Mouse (Mus musculus) gastrocnemius, postnatal 25 days (tissue): Measurements from ENCODE around the gene Astl. TPM values are rescaled to one million over a fixed set of nuclear protein-coding genes. Genes with fewer than 3 reads are reported as not detected.

Experiments
- total RNA-seq, 2 experiments: library from RNA; stranded (reverse); gene quantifications; 1 replicate in 1 of 2; 2 replicates in 1 of 2; pipeline ENCODE4 v1.2.3; 2021

Astl gene
- total RNA-seq, 2 experiments from 2014 or later, result not detected

Other genes with a start within 250 kb of the Astl start
- gene Ncaph, start 204.7 kb upstream of the Astl start, total RNA-seq, result 1 to 10 TPM; 1.7 to 2.4 TPM
- 1 to 10 TPM; 4.1 to 5.2 TPM for gene Itpripl1, start 195.2 kb upstream of the Astl start, total RNA-seq
- under 1 TPM; 0.23 to 0.54 TPM for gene 1810024B03Rik, start 130.4 kb upstream of the Astl start, total RNA-seq
- gene Snrnp200, start 130.3 kb upstream of the Astl start, total RNA-seq, result 10 to 100 TPM; 32.8 to 34.1 TPM
- 10 to 100 TPM; 40.8 to 42.9 TPM for gene Ciao1, start 90.8 kb upstream of the Astl start, total RNA-seq
- 10 to 100 TPM; 22.2 to 23.6 TPM for gene Tmem127, start 90.7 kb upstream of the Astl start, total RNA-seq
- 100 to 1,000 TPM in 1 of 2 experiments, 10 to 100 TPM in 1; 95.4 to 105 TPM for gene Stard7, start 68.4 kb upstream of the Astl start, total RNA-seq
- gene Dusp2, start 2.5 kb upstream of the Astl start, total RNA-seq, result 1 to 10 TPM in 1 of 2 experiments, under 1 TPM in 1; 0.91 to 1.1 TPM
- under 1 TPM; 0.64 to 0.67 TPM for gene Adra2b, start 24.6 kb downstream of the Astl start, total RNA-seq
- gene Gpat2, start 86.6 kb downstream of the Astl start, total RNA-seq, result not detected
- gene Fahd2a, start 105.9 kb downstream of the Astl start, total RNA-seq, result 10 to 100 TPM; 21.5 to 21.9 TPM
- gene Kcnip3, start 183.5 kb downstream of the Astl start, total RNA-seq, result under 1 TPM; 0.28 to 0.38 TPM
- not detected for gene Prom2, start 202.8 kb downstream of the Astl start, total RNA-seq
- gene Zfp661, start 248.5 kb downstream of the Astl start, total RNA-seq, result 1 to 10 TPM; 1.7 to 2.1 TPM
- gene Mrps5, start 248.6 kb downstream of the Astl start, total RNA-seq, result 10 to 100 TPM; 78.9 to 79.3 TPM